ENCODE assay signal across 8 mouse cellular contexts in the genomic region with DNA sequence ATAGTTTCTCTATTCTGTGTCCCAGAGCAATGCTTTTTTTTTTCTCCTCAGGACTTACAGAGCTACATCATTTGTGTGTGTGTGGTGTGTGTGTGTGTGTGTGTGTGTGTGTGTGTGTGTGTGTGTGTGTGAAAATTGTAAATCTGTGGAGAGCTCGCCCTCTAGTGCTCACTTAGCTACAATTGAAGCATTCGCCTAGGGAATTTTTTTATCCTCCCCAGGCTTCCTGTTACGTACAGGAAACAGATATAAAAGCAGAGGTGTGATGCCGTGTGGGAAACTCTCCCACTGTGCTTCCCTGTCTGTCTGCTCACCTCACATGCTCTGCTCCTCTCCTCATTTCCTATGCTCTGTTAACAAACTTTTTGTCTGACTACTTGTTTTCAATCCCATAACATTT. TPM values are rescaled to one million over a fixed set of nuclear protein-coding genes. Genes with fewer than 3 reads are reported as not detected.
DNase-seq lines count a peak whose midpoint lies in the region; ATAC-seq lines count a peak whose summit lies in the region.

No protein-coding gene starts in this region.

- peaks cover 5% of the 10 kb centered on the region; the same call in 1 of the 2 replicates for H3K36me3 ChIP-seq in forebrain, embryonic 16.5 days (ENCODE audit: control insufficient read depth, insufficient read depth)

- intact Hi-C loops in left cerebral cortex, postnatal 4 days (cut with DNase I): no loop called here

- no peak overlapping the region for H3K4me3 ChIP-seq in forebrain, embryonic 16.5 days (replicated peaks; ENCODE audit: low read length)

- H3K9me3 ChIP-seq in forebrain, embryonic 16.5 days (ENCODE audit: control insufficient read depth, low read length): no peaks in the 10 kb centered on the region

- no peak overlapping the region for H3K27ac ChIP-seq in forebrain, embryonic 16.5 days (ENCODE audit: low read length)

- H3K4me2 ChIP-seq in forebrain, embryonic 16.5 days (ENCODE audit: low read length): no peak overlapping the region

- 39% methylated on average over 4 of the region's 4 CpGs for WGBS in forebrain, embryonic 16.5 days

- peak; percentile 84 for ATAC-seq in CD4-positive, CD25-positive, alpha-beta regulatory T cell, adult 4 months
- ATAC-seq in forebrain, embryonic 16.5 days: no peak

- no peak overlapping the region for H3K9ac ChIP-seq in forebrain, embryonic 16.5 days (replicated peaks; ENCODE audit: low read depth, low read length)

- DNase-seq in 3T3-L1 (ENCODE audit: low read depth, low spot score): peak; percentile 64
- DNase-seq in cerebellum, adult 11-12 months: peak; percentile 23
- peak; percentile 31 for DNase-seq in gastrocnemius, adult 18-20 months (ENCODE audit: low spot score)
- DNase-seq in kidney, adult 9 months: peak; percentile 57
- DNase-seq in left cerebral cortex, postnatal 4 days: peak; percentile 28
- peak; percentile 69 for DNase-seq in retina, postnatal 1 day

- H3K4me1 ChIP-seq in forebrain, embryonic 16.5 days (replicated peaks; ENCODE audit: control insufficient read depth, insufficient read depth, low read length): no peaks in the 10 kb centered on the region

- H3K27me3 ChIP-seq in forebrain, embryonic 16.5 days (replicated peaks; ENCODE audit: control insufficient read depth, insufficient read depth, low read length): no peaks in the 10 kb centered on the region

RNA-seq across cellular contexts. Expression of a gene that starts 55.6 kb away (rescaled TPM):
- 100 to 1,000 TPM; 439 to 492 TPM for polyA plus RNA-seq in CD4-positive, CD25-positive, alpha-beta regulatory T cell, adult 4 months (2017; shearing (Covaris generic))
- total RNA-seq in gastrocnemius, adult 18-20 months (2021): 10 to 100 TPM; 32.4 to 38.4 TPM
- 100 to 1,000 TPM; 233 to 249 TPM for total RNA-seq in left cerebral cortex, postnatal 4 days (2021)
- polyA plus RNA-seq in forebrain, embryonic 16.5 days (2015; fragmentation: Nextera tagmentation; extraction: Ambion mirVana): 325 and 326 TPM in 2 replicates

Comparison
In these comparisons a context has a peak if more than half of its experiments do, and no peak if none do; other contexts are left out.
1. RNA of a gene that starts 55.6 kb away (total RNA-seq): 233 to 249 TPM in left cerebral cortex, postnatal 4 days; 32.4 to 38.4 TPM in gastrocnemius, adult 18-20 months; every median in the first group is over 4 times any median in the second.
2. Peak in every context shown above with its lines, with median percentiles within 50 percentile points of each other: DNase-seq.